Mouse (Mus musculus): Measurements from ENCODE around the gene Cwc25. TPM values are rescaled to one million over a fixed set of nuclear protein-coding genes. Genes with fewer than 3 reads are reported as not detected.
A peak's percentile ranks its signal among the peaks of the same experiment; 100 is the strongest.

Cwc25 gene
- total and polyA plus RNA-seq, 3 experiments = 20.8 to 27.4 (median 23.2) TPM

DNA sequence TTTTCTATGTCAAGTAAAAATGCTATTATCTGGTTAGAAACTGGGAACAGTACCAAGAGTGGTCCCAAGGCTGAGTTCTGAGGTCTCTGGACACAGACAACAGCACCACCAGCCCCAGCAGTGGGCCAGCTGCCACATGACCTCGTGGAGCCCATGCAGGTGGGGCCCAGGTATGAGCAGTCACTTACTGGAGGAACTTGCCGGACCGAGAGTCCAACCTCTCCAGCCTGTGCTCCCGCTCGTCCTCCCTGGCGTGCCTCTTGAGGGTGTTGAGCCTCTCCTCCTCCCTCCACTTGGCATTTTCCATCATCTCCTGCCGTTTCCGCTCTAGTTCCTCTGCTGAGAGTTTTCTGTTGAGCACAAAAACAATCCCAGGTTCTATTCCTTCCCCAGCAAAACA lies 18.6 kb downstream of the Cwc25 start:
- Histone ChIP-seq H3K36me3 (replicated peaks) (peaks cover 70% of the 10 kb centered on the region), H3K4me1 (ENCODE audit: insufficient read depth, low read depth, low read length) (peaks cover 26% of the 10 kb centered on the region), H3K9me3 (replicated peaks) (peaks cover 5% of the 10 kb centered on the region), H3K27me3 (ENCODE audit: insufficient read depth, low read length) (no peaks in the 10 kb centered on the region), H3K4me3 (ENCODE audit: low read depth, low read length) (no peak overlapping the region)
- no peak for TF ChIP-seq POLR2AphosphoS5 (IDR thresholded peaks at IDR 0.05; ENCODE audit: insufficient replicate concordance, low read depth, low read length)
- no peak for TF ChIP-seq CTCF (IDR thresholded peaks at IDR 0.05; ENCODE audit: low read depth, low read length)
- no peak for TF ChIP-seq TAL1 (conservative IDR thresholded peaks at IDR 0.05; ENCODE audit: low read depth, low read length)
- no peak for ATAC-seq (ENCODE audit: extremely low read depth, insufficient number of reproducible peaks, low FRiP score, poor library complexity, severe bottlenecking)
- no peak for DNase-seq (ENCODE audit: low spot score)

DNA sequence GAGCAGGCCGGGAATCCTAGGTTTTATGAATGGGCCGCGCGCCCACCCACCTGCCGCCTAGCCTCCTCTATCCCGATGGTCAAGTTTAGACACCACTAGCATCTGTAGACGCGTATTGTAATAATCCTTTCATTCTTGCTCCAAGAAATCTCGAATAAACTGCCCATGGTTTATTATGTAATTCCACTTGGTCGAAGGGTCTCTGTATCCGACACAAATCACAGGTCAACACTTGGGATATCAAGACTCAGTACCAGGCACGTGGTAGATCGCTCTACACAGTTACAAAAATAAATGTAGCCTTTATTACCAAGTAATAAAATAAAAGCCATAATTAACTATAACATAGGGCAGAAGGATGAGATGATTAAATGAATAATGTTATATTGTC lies 21.0 kb downstream of the Cwc25 start:
- Histone ChIP-seq H3K9me3 (replicated peaks) (no peaks in the 10 kb centered on the region), H3K27me3 (ENCODE audit: insufficient read depth, low read length) (no peaks in the 10 kb centered on the region), H3K36me3 (replicated peaks) (peaks cover 65% of the 10 kb centered on the region), H3K4me1 (ENCODE audit: insufficient read depth, low read depth, low read length) (peaks cover 39% of the 10 kb centered on the region), H3K4me3 (ENCODE audit: low read depth, low read length) (peak overlapping the region; percentile 92)
- no peak for TF ChIP-seq POLR2AphosphoS5 (IDR thresholded peaks at IDR 0.05; ENCODE audit: insufficient replicate concordance, low read depth, low read length)
- no peak for TF ChIP-seq CTCF (IDR thresholded peaks at IDR 0.05; ENCODE audit: low read depth, low read length)
- TF ChIP-seq TAL1 (conservative IDR thresholded peaks at IDR 0.05; ENCODE audit: low read depth, low read length) = no peak
- no peak for TF ChIP-seq GATA2 (IDR thresholded peaks at IDR 0.05; ENCODE audit: borderline replicate concordance, low read depth, low read length)
- TF ChIP-seq GATA1 (IDR thresholded peaks at IDR 0.05; ENCODE audit: borderline replicate concordance, low read length) = no peak
- no peak for DNase-seq (ENCODE audit: low spot score)
- no peak for ATAC-seq (ENCODE audit: extremely low read depth, insufficient number of reproducible peaks, low FRiP score, poor library complexity, severe bottlenecking)

GRCm38 (mm10) chr11:97744718-97745330 lies 21.5 kb downstream of the Cwc25 start:
- peak; percentile 99 for DNase-seq (ENCODE audit: low spot score)
- TF ChIP-seq POLR2AphosphoS5 (IDR thresholded peaks at IDR 0.05; ENCODE audit: insufficient replicate concordance, low read depth, low read length) = no peak
- no peak for TF ChIP-seq GATA2 (IDR thresholded peaks at IDR 0.05; ENCODE audit: borderline replicate concordance, low read depth, low read length)
- no peak for TF ChIP-seq CTCF (IDR thresholded peaks at IDR 0.05; ENCODE audit: low read depth, low read length)
- no peak for TF ChIP-seq TAL1 (conservative IDR thresholded peaks at IDR 0.05; ENCODE audit: low read depth, low read length)
- TF ChIP-seq GATA1 (IDR thresholded peaks at IDR 0.05; ENCODE audit: borderline replicate concordance, low read length) = no peak
- Histone ChIP-seq H3K9me3 (replicated peaks) (no peaks in the 10 kb centered on the region), H3K27me3 (ENCODE audit: insufficient read depth, low read length) (no peaks in the 10 kb centered on the region), H3K36me3 (replicated peaks) (peaks cover 65% of the 10 kb centered on the region), H3K4me1 (ENCODE audit: insufficient read depth, low read depth, low read length) (peaks cover 43% of the 10 kb centered on the region), H3K4me3 (ENCODE audit: low read depth, low read length) (peak overlapping the region; percentile 92)
- ATAC-seq (ENCODE audit: extremely low read depth, insufficient number of reproducible peaks, low FRiP score, poor library complexity, severe bottlenecking) = peak; percentile 90

GRCm38 (mm10) chr11:97744063-97744717 lies 22.2 kb downstream of the Cwc25 start, which contains the start of gene Pip4k2b:
Gene Pip4k2b (minus strand): TSS chr11:97744704.
- TF ChIP-seq GATA2 (IDR thresholded peaks at IDR 0.05; ENCODE audit: borderline replicate concordance, low read depth, low read length) = no peak
- no peak for TF ChIP-seq CTCF (IDR thresholded peaks at IDR 0.05; ENCODE audit: low read depth, low read length)
- TF ChIP-seq GATA1 (IDR thresholded peaks at IDR 0.05; ENCODE audit: borderline replicate concordance, low read length) = no peak
- Histone ChIP-seq H3K27me3 (ENCODE audit: insufficient read depth, low read length) (no peaks in the 10 kb centered on the region), H3K9me3 (replicated peaks) (no peaks in the 10 kb centered on the region), H3K36me3 (replicated peaks) (peaks cover 62% of the 10 kb centered on the region), H3K4me3 (ENCODE audit: low read depth, low read length) (peak within 1 kb of the TSS; percentile 92), H3K4me1 (ENCODE audit: insufficient read depth, low read depth, low read length) (peaks cover 43% of the 10 kb centered on the region)
- ATAC-seq (ENCODE audit: extremely low read depth, insufficient number of reproducible peaks, low FRiP score, poor library complexity, severe bottlenecking) (no peak), DNase-seq (ENCODE audit: low spot score) (peak; percentile 56)

GRCm38 (mm10) chr11:97743423-97743822 lies 22.9 kb downstream of the Cwc25 start:
- H3K9me3 ChIP-seq (replicated peaks) = no peaks in the 10 kb centered on the region
- H3K4me3 ChIP-seq (ENCODE audit: low read depth, low read length) = peak overlapping the region; percentile 92
- TF ChIP-seq GATA2 (IDR thresholded peaks at IDR 0.05; ENCODE audit: borderline replicate concordance, low read depth, low read length) (no peak), CTCF (IDR thresholded peaks at IDR 0.05; ENCODE audit: low read depth, low read length) (no peak), GATA1 (IDR thresholded peaks at IDR 0.05; ENCODE audit: borderline replicate concordance, low read length) (no peak), TAL1 (conservative IDR thresholded peaks at IDR 0.05; ENCODE audit: low read depth, low read length) (no peak), POLR2AphosphoS5 (IDR thresholded peaks at IDR 0.05; ENCODE audit: insufficient replicate concordance, low read depth, low read length) (no peak)
- H3K36me3 ChIP-seq (replicated peaks) = peaks cover 57% of the 10 kb centered on the region
- peaks cover 43% of the 10 kb centered on the region for H3K4me1 ChIP-seq (ENCODE audit: insufficient read depth, low read depth, low read length)
- no peak for DNase-seq (ENCODE audit: low spot score)
- H3K27me3 ChIP-seq (ENCODE audit: insufficient read depth, low read length) = no peaks in the 10 kb centered on the region
- ATAC-seq (ENCODE audit: extremely low read depth, insufficient number of reproducible peaks, low FRiP score, poor library complexity, severe bottlenecking) = no peak

- DNase-seq (ENCODE audit: low spot score) = no peak
- no peak for TF ChIP-seq TAL1 (conservative IDR thresholded peaks at IDR 0.05; ENCODE audit: low read depth, low read length)
- no peak for TF ChIP-seq POLR2AphosphoS5 (IDR thresholded peaks at IDR 0.05; ENCODE audit: insufficient replicate concordance, low read depth, low read length)
- no peak for TF ChIP-seq CTCF (IDR thresholded peaks at IDR 0.05; ENCODE audit: low read depth, low read length)
- TF ChIP-seq GATA2 (IDR thresholded peaks at IDR 0.05; ENCODE audit: borderline replicate concordance, low read depth, low read length) = no peak
- no peak for TF ChIP-seq GATA1 (IDR thresholded peaks at IDR 0.05; ENCODE audit: borderline replicate concordance, low read length)
- peaks cover 43% of the 10 kb centered on the region for H3K4me1 ChIP-seq (ENCODE audit: insufficient read depth, low read depth, low read length)
These were observed 23.8 kb downstream of the Cwc25 start for GRCm38 (mm10) chr11:97742591-97742990.

More at GRCm38 (mm10) chr11:97742591-97742990, 23.8 kb downstream of the Cwc25 start:
- peaks cover 56% of the 10 kb centered on the region for H3K36me3 ChIP-seq (replicated peaks)
- no peaks in the 10 kb centered on the region for H3K9me3 ChIP-seq (replicated peaks)
- no peaks in the 10 kb centered on the region for H3K27me3 ChIP-seq (ENCODE audit: insufficient read depth, low read length)
- ATAC-seq (ENCODE audit: extremely low read depth, insufficient number of reproducible peaks, low FRiP score, poor library complexity, severe bottlenecking) = no peak
- peak overlapping the region; percentile 3; the same call in 1 of the 2 replicates for H3K4me3 ChIP-seq (ENCODE audit: low read depth, low read length)
